Mouse (Mus musculus) central nervous system, embryonic 18 days (tissue): ENCODE measurements around the gene Slc7a5. TPM values are rescaled to one million over a fixed set of nuclear protein-coding genes. Genes with fewer than 3 reads are reported as not detected.

Source experiments
- polyA plus RNA-seq: library from polyadenylated mRNA; depleted of rRNA; stranded (reverse); fragments of >200 nt; gene quantifications from 2 replicates; pipeline ENCODE4 v1.2.3, GENCODE M21; 2012; rRNA removed

Slc7a5 gene
- 86.1 and 93.8 TPM in 2 replicates for polyA plus RNA-seq

DNA sequence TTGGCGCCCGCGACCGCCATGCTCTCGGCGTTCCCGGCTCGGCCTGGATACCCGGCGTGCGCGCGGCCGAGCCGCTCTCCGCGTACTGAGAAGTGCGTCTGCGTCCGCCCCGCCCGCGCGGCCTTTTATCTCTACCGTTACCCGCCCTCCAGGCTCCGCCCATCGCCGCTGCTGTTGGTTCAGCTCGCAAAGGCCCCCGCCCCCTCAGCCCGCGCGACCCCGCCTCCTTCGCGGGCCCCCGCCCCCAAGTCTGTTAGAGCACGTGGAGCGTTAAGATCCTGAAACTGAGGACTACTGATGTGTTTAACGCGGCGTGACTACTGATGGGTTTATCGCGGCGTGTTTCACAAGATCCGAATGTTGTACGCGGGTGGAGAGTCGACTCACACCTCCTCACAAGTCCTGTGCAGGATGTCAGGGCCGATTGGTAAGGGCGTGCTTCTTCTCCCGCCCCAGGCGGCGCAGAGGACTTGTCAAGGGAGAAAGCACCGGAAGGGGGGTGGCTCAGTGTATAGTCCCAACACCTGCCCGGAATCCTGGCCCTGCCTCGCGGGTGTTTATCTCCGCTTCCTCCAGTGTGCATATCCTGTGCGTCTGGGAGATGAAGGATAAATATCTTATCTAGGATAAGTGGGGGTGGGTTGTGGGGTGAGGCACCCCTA, at the start of gene Slc7a5:
Gene Slc7a5 (minus strand): TSS at position 108 of the 662 bp plus-strand sequence.

DNA sequence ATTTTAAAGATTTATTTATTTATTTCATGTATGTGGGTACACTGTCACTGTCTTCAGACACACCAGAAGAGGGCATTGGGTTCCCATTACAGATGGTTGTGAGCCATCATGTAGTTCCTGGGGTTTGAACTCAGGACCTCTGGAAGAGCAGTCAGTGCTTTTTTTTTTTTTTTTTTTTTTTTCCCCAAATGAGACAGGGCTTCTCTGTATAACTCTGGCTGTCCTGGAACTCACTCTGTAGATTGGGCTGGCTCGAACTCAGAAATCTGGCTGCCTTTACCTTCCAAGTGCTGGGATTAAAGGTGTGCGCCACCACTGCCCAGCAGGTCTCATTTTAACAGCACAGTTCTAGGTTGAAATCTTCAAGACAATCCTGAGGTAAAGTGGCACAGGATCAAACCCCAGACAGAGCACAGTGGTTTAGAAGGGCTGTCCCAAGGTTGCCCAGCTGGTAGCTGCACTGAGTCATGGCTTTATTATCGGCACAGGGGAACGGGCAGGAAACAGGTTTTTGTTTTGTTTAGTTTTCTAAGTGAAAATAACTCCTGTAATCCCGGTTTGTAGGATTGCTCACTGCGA, 41.8 kb upstream of the Slc7a5 start, which contains the start of gene Banp:
Gene Banp (plus strand): TSS at position 529 of the 579 bp plus-strand sequence.

DNA sequence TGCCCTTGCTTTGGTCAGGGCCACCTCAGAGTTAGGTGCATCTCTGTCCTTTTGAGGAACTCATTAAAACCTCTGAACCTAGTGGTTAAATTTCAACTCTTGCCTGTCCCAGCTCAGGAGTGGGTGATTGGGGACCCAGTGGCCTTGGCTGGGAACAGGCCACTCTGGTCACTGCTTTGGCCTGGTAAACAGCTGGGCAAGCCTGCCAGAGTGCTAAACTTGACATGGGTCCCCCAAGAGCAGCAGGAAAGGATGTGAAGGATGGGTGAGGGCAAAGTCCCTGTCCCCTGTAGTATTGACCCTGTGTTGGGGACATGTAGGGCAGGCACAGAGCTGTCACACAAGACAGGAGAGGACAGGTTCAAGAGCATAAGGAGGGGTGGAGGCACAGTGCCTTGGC, 37.3 kb upstream of the Slc7a5 start, which contains the start of gene Car5a:
Gene Car5a (minus strand): TSS at position 74 of the 400 bp plus-strand sequence.

Other genes with a start within 250 kb of the Slc7a5 start
- 42.0 and 47.5 TPM in 2 replicates for gene Jph3, start 178.1 kb downstream of the Slc7a5 start, polyA plus RNA-seq
- gene Klhdc4, start 78.1 kb downstream of the Slc7a5 start, polyA plus RNA-seq: 48.2 and 48.8 TPM in 2 replicates
- gene Car5a, start 37.2 kb upstream of the Slc7a5 start, polyA plus RNA-seq: 0.52 and 0.67 TPM in 2 replicates
- 93.0 and 98.2 TPM in 2 replicates for gene Banp, start 42.1 kb upstream of the Slc7a5 start, polyA plus RNA-seq